Mouse (Mus musculus) layer of hippocampus, adult 9-10 months (tissue): Measurements from ENCODE around the gene Gm525.
"Not testable (repeated sequence)": the region's sequence is repeated elsewhere in the genome, so short reads cannot be mapped to it uniquely, and the experiment has no call there.

Source experiments
- DNase-seq: peaks from one replicate; pipeline ENCODE4 v3.0.0; 2022; ENCODE audit warnings: low spot score

Gm525 gene

DNA sequence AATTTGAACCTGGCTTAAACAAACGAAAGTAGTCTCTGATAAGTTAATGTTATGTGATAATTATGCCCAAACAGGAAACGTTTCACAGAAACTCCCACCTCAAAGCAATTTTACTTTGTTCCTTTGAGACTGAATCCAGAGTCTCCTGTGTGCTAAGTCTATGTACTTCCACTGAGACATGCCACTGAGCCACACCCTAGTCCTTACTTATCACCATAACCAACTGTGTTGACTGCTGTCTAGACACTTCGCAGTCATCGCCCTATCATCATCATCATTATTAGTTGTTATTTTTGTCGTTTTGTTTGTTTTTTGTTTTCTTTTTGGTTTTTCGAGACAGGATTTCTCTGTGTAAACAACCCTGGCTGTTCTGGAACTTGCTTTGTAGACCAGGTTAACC, 9.3 kb upstream of the Gm525 start:
- DNase-seq, result no peak

DNA sequence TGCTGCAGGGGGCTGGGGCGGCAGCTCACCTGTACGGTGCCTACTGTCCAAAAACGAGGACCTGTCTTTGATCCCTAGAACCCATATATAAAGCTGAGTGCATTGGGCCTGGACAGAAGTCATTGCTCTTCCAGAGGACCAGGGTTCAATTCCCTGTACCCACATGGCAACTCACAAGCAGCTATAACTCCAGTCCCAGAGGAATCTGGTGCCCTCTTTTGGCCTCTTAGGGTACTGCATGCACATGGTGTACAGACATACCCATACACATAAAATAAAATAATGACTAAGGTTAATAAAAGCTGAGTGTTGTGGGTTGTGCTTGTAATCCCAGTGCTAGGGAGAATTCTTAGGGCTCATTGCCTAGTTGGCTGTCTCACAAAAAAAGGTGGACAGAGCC, 8.3 kb upstream of the Gm525 start:
- no peak for DNase-seq

- DNase-seq, result no peak
Observed at GRCm38 (mm10) chr11:89066126-89066525, 7.5 kb upstream of the Gm525 start.

DNA sequence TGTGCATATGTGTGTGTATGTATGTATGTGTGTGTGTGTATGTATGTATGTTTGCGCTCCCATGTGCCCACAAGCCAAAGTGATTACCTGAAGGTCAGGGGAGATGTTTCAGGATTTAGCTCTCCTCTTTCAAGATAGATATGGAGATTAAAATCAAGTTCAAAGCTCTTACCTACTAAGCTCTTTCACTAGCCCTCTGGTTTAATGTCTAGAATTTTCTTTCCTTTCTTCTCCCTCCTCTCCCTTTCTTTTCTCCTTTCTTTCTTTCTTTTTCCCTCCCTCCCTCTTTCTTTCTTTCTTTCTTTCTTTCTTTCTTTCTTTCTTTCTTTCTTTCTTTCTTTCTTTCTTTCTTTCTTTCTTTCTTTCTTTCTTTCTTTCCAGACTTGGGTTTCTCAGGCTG, 6.9 kb upstream of the Gm525 start, which contains the start of gene Dgke:
Dgke (minus strand) TSS at position 101 of the 400 bp plus-strand sequence.
- DNase-seq, result no peak

- no peak for DNase-seq
Observed at GRCm38 (mm10) chr11:89067301-89067822, 6.3 kb upstream of the Gm525 start.

- no peak for DNase-seq
Observed at GRCm38 (mm10) chr11:89067871-89068490, 5.7 kb upstream of the Gm525 start.

DNA sequence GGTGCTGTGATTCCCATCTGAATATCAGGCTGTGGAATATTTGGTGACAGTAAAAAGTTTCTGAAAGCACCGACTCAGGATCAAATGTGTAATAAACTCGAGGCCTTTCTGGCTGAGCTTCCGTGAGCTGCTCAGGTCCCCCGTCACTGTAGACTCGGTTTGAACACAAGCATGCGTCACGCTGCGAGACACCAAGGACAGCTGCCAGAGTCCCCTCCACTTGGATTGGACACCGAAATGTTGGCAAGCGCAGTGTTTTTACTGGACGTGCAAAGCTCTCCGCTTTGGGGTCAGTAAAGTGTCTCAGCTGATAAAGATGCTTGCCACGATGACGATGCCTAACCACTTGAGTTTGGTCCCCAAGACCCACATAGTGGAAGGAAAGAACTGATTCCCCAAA, 5.0 kb upstream of the Gm525 start:
- DNase-seq, result no peak

DNA sequence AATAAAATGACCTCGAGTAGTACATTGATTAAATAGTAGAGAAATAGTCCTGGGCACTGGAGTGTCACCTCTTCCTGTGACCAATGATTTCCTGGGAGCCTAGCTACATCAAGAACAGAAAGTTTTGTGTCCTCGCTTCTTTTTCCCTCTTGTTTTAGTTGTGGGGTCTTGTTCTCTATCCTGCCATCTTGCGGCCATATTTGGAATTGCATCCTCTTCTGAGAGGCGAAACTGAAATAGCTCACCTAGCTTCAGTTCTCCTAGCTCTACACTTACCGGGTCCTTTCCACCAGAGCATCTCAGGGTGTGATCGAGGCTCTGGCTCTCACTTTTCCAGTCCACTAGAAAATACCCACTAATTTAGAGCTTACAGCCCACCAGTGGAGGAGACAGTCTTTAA, 4.3 kb upstream of the Gm525 start:
- no peak for DNase-seq

- no peak for DNase-seq
Observed at GRCm38 (mm10) chr11:89071522-89071921, 2.1 kb upstream of the Gm525 start.

DNA sequence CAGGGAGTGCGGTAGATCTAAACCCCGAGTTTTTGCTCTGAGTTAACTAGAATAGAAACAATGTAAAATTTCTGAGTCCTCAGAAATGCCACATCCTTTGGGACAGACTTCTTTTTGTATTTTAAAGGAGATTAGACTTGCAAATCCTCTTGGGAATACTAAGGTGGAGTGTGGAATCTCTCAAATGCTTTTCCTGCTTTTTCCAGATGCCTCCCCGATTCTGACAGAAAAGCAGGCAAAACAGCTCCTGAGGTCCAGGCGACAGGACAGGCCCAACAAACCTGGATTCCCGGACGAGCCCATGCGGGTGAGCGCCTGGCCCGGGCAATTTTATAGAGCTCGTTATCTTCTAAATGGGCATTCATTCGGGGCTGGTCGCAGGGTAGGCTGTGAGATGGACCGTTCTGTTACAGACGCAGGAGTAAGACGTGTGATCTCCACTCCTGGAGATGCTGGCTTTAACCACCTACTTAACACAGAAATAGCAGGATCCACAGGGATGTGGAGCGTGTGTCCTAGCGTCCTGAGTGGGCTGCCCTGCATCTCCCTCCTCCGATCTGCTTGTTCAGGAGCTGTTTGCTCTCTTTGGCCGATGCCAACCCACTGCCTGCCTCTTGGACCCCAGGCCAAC, 1.3 kb downstream of the Gm525 start:
- no peak for DNase-seq

DNA sequence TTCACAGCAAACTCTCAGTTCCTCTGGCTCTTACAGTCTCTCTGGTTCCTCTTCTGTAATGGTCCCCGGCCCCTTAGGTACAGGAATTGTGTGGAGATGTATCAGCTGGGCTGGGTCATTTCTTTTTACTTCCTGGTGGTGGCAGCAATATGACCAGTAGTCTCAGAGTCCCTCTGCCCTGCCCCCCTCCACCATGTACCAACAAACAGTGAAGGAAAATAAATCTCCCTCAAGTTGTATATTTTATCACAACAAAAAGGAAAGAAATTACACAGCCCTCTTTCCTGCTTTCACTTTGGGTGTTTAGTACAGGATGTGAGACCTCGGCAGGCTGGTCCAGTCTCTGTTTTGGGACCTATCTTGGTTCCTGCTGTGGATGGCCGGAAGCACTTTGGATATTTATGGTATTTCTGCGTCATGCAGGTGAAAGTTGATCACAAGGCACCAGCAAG, 2.8 kb downstream of the Gm525 start:
- DNase-seq, result no peak

- no peak for DNase-seq
Observed at GRCm38 (mm10) chr11:89077601-89078000, 4.0 kb downstream of the Gm525 start.

GRCm38 (mm10) chr11:89078305-89078704, 4.7 kb downstream of the Gm525 start:
- no peak for DNase-seq

GRCm38 (mm10) chr11:89078996-89079680, 5.5 kb downstream of the Gm525 start:
- DNase-seq, result no peak

DNA sequence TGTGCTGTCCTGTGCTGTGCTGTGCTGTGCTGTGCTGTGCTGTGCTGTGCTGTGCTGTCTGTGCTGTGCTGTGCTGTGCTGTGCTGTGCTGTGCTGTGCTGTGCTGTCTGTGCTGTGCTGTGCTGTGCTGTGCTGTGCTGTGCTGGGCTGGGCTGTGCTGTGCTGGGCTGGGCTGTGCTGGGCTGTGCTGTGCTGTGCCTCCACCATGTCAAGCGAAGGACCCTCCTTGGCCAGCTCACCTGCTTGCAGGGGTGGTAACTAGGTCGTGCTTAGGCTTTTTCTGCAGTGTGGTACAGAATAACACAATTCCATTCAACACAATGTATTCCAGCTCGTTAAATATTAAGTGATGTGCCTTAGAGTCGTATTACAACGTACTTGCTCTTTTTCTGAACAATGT, 8.3 kb downstream of the Gm525 start:
- DNase-seq, result not testable (repeated sequence)

- DNase-seq, result not testable (repeated sequence)
Observed at GRCm38 (mm10) chr11:89082691-89083090, 9.1 kb downstream of the Gm525 start.

- no peak for DNase-seq
Observed at GRCm38 (mm10) chr11:89084601-89085000, 11.0 kb downstream of the Gm525 start.

DNA sequence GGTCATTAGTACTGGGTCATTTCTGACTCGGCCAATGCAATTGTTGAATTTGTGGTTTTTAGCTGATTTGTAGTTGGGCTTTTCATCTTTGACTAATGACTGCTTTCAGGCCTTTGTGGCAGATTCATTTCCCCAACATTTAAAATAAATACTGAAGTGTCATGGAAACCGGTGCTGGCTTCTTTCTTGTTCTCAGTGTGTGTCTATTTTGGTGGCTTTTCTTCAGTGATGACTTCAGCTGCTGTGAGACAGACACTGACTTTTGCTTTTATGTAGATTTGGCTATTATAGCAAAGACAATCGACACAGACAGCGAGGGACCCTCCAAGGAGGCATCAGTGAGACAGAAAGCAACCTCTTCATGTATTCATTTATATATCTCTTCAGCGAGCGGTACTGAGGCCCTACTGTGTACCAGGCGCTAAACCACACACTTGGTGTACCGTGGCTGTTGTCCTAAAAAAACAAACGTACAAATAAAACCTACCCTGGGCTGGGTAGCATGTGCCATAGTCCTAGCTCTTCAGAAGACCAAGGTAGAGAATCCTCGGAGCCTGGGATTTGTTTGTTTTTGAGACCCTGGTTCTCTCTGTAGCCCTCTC, 12.7 kb downstream of the Gm525 start:
- no peak for DNase-seq

DNA sequence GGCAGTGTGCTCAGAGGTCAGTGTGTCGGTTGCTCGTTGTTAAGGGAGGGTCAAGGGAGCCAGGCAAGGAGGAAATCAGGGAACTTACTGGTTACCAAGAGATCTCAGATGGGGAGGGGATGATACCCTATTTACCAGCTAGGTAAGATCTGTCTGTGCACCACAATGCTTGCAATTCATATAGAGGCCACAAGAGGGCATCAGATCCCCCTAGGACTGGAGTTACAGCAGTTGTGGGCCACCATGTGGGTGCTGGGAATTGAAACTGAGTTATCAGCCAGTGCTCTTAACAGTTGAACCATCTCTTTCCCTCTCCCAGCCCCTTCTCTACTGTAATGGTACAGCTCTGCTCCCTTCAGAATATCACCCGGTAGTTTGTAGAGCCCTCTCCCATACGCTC, 15.1 kb downstream of the Gm525 start:
- no peak for DNase-seq

GRCm38 (mm10) chr11:89090359-89090758, 16.7 kb downstream of the Gm525 start:
- DNase-seq, result not testable (repeated sequence)

DNA sequence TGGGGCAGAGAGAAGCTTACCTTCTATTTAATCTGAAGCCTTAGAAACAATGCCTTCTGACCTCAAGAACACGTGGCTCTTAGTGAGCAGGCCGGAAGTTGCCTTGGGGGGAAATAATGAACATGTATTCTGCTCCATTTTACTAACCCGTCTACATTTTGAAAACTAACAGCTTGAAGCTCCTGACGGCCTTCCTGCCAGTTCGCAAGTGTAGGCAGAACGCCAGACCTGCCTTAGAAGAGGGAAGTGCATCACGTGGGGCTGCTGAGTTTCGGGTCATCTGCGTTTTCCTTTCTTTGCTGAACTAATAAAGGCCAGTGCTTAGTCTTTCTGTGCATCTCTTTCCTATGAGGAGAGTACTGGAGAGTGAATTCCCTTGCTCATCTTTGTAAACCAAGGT, 19.1 kb downstream of the Gm525 start:
- no peak for DNase-seq

GRCm38 (mm10) chr11:89095306-89095705, 21.7 kb downstream of the Gm525 start:
- DNase-seq, result no peak

DNA sequence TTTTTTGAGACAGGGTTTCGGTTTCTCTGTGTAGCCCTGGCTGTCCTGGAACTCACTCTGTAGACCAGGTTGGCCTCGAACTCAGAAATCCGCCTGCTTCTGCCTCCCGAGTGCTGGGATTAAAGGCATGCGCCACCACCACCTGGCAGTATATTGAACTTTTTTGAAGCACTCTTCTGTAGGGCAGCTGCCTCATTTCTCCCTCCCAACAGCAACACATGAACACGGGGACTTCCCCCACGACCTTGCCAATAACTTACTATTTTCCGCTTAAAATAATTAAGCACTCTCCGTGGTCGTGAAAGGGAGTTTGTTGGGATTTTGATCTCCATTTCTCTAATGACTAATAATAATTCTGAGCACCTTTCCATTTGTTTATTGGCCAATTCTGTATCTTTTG, 23.7 kb downstream of the Gm525 start:
- DNase-seq, result not testable (repeated sequence)
